Mouse (Mus musculus) fibroblast of lung, adult 2 months (primary cell): ENCODE results near the gene Dnajc17.

Source experiments
- DNase-seq: peaks from one replicate; pipeline ENCODE4 v3.0.0-alpha.2; 2011; ENCODE audit warnings: low read depth

Gene Dnajc17

GRCm38 (mm10) chr2:119161247-119161646 is 47.3 kb downstream of the Dnajc17 start:
- no peak for DNase-seq

GRCm38 (mm10) chr2:119157836-119158235 is 50.8 kb downstream of the Dnajc17 start:
- no peak for DNase-seq

- peak; percentile 73 for DNase-seq
Measured at GRCm38 (mm10) chr2:119156681-119157572, 51.7 kb downstream of the Dnajc17 start, which contains the start of gene Rmdn3. Gene Rmdn3, minus strand, starts transcription at chr2:119157034.

- no peak for DNase-seq
Measured at GRCm38 (mm10) chr2:119156081-119156680, 52.4 kb downstream of the Dnajc17 start.

GRCm38 (mm10) chr2:119155388-119155787 is 53.2 kb downstream of the Dnajc17 start:
- DNase-seq, result no peak

- no peak for DNase-seq
Measured at GRCm38 (mm10) chr2:119154683-119155082, 53.9 kb downstream of the Dnajc17 start.

- no peak for DNase-seq
Measured at GRCm38 (mm10) chr2:119152255-119152654, 56.3 kb downstream of the Dnajc17 start.

- no peak for DNase-seq
Measured at GRCm38 (mm10) chr2:119147775-119148174, 60.8 kb downstream of the Dnajc17 start.

GRCm38 (mm10) chr2:119147160-119147678 is 61.4 kb downstream of the Dnajc17 start:
- DNase-seq, result no peak

- no peak for DNase-seq
Measured at GRCm38 (mm10) chr2:119146435-119146834, 62.2 kb downstream of the Dnajc17 start.

- no peak for DNase-seq
Measured at GRCm38 (mm10) chr2:119145199-119145598, 63.4 kb downstream of the Dnajc17 start.

- DNase-seq, result no peak
Measured at GRCm38 (mm10) chr2:119136346-119136898, 72.2 kb downstream of the Dnajc17 start.
